Mouse (Mus musculus) adrenal gland, adult 2 months (tissue): ENCODE measurements around the gene Frat2. TPM values are rescaled to one million over a fixed set of nuclear protein-coding genes. Genes with fewer than 3 reads are reported as not detected.

Source experiments
- polyA plus RNA-seq: library from polyadenylated mRNA; depleted of rRNA; stranded (reverse); fragments of >200 nt; gene quantifications from 2 replicates; pipeline ENCODE4 v1.2.3, GENCODE M21; 2012; rRNA removed
- total RNA-seq, 2 experiments: library from RNA; stranded (reverse); gene quantifications; 2 replicates each; pipeline ENCODE4 v1.2.3; 2021

The Frat2 gene
- total and polyA plus RNA-seq, 3 experiments: 1.2 to 5.5 (median 2.6) TPM

Other genes with a start within 250 kb of the Frat2 start
- 10 to 100 TPM in 1 of 2 experiments, 1 to 10 TPM in 1; 2.9 to 18.1 TPM for gene Slit1, start 104.5 kb downstream of the Frat2 start, total RNA-seq
- gene Slit1, start 104.5 kb downstream of the Frat2 start, polyA plus RNA-seq: 11.9 and 17.9 TPM in 2 replicates
- gene Arhgap19, start 46.1 kb downstream of the Frat2 start, total RNA-seq: 1 to 10 TPM; 3.5 to 5.2 TPM
- gene Arhgap19, start 46.1 kb downstream of the Frat2 start, polyA plus RNA-seq: 0.83 TPM in 2 replicates
- 10 to 100 TPM in 1 of 2 experiments, 1 to 10 TPM in 1; 3.8 to 10.8 TPM for gene Frat1, start 18.2 kb downstream of the Frat2 start, total RNA-seq
- gene Frat1, start 18.2 kb downstream of the Frat2 start, polyA plus RNA-seq: 9.7 and 14.7 TPM in 2 replicates
- 10 to 100 TPM; 13.9 to 15.2 TPM for gene Rrp12, start 48.0 kb upstream of the Frat2 start, total RNA-seq
- 4.3 and 6.6 TPM in 2 replicates for gene Rrp12, start 48.0 kb upstream of the Frat2 start, polyA plus RNA-seq
- 100 to 1,000 TPM; 804 to 889 TPM for gene Pgam1, start 63.8 kb upstream of the Frat2 start, total RNA-seq
- 521 and 639 TPM in 2 replicates for gene Pgam1, start 63.8 kb upstream of the Frat2 start, polyA plus RNA-seq
- 10 to 100 TPM; 28.2 to 31.9 TPM for gene Exosc1, start 85.3 kb upstream of the Frat2 start, total RNA-seq
- gene Exosc1, start 85.3 kb upstream of the Frat2 start, polyA plus RNA-seq: 6.9 and 9.4 TPM in 2 replicates
- gene Zdhhc16, start 85.3 kb upstream of the Frat2 start, total RNA-seq: 10 to 100 TPM; 26.0 to 26.2 TPM
- gene Zdhhc16, start 85.3 kb upstream of the Frat2 start, polyA plus RNA-seq: 56.9 and 73.6 TPM in 2 replicates
- gene Mms19, start 133.0 kb upstream of the Frat2 start, total RNA-seq: 10 to 100 TPM; 15.9 to 22.0 TPM
- 48.3 and 49.2 TPM in 2 replicates for gene Mms19, start 133.0 kb upstream of the Frat2 start, polyA plus RNA-seq
- gene Ubtd1, start 133.6 kb upstream of the Frat2 start, total RNA-seq: 10 to 100 TPM; 12.8 to 21.1 TPM
- 29.3 and 31.3 TPM in 2 replicates for gene Ubtd1, start 133.6 kb upstream of the Frat2 start, polyA plus RNA-seq
- under 1 TPM; 0.35 to 0.61 TPM for gene Ankrd2, start 187.9 kb upstream of the Frat2 start, total RNA-seq
- 0.16 and 0.27 TPM in 2 replicates for gene Ankrd2, start 187.9 kb upstream of the Frat2 start, polyA plus RNA-seq
- 1 to 10 TPM; 3.7 to 8.0 TPM for gene Hoga1, start 197.5 kb upstream of the Frat2 start, total RNA-seq
- 1.5 and 1.6 TPM in 2 replicates for gene Hoga1, start 197.5 kb upstream of the Frat2 start, polyA plus RNA-seq
- gene 4933411K16Rik, start 204.1 kb upstream of the Frat2 start, total RNA-seq: under 1 TPM; 0.55 to 0.75 TPM
- gene 4933411K16Rik, start 204.1 kb upstream of the Frat2 start, polyA plus RNA-seq: 0.09 and 0.12 TPM in 2 replicates
- 10 to 100 TPM in 1 of 2 experiments, 1 to 10 TPM in 1; 7.5 to 15.5 TPM for gene Morn4, start 238.2 kb upstream of the Frat2 start, total RNA-seq
- gene Morn4, start 238.2 kb upstream of the Frat2 start, polyA plus RNA-seq: 10.6 and 13.0 TPM in 2 replicates
- gene Pi4k2a, start 242.3 kb upstream of the Frat2 start, total RNA-seq: 10 to 100 TPM; 62.3 to 69.9 TPM
- 43.7 and 44.5 TPM in 2 replicates for gene Pi4k2a, start 242.3 kb upstream of the Frat2 start, polyA plus RNA-seq